Mouse (Mus musculus) lung, embryonic 15.5 days (tissue): Measurements from ENCODE around the gene Apoc4. TPM values are rescaled to one million over a fixed set of nuclear protein-coding genes. Genes with fewer than 3 reads are reported as not detected.

Source experiments
- ATAC-seq: fragments of 200-750 bp; cut with Nextera tagmentation; 2 replicates; pipeline ENCODE4 v1.8.0; 2017; ENCODE audit warnings: moderate number of reproducible peaks, borderline replicate concordance; ENCODE audit not compliant: low FRiP score, low TSS enrichment; ENCODE audit errors: extremely low read depth
- H3K27ac ChIP-seq: fragments of 300-500 bp; sonication (generic); 2 replicates; pipeline ENCODE4 v1.5.1; 2015; ENCODE audit warnings: moderate library complexity, mild to moderate bottlenecking, inconsistent platforms
- H3K27me3 ChIP-seq: fragments of 300-500 bp; sonication (generic); 2 replicates; pipeline ENCODE4 v1.6.1; 2015; ENCODE audit warnings: inconsistent platforms
- H3K36me3 ChIP-seq: fragments of 300-500 bp; sonication (generic); 2 replicates; pipeline ENCODE4 v1.6.1; 2015; ENCODE audit warnings: inconsistent platforms
- H3K4me1 ChIP-seq: fragments of 300-500 bp; sonication (generic); 2 replicates; pipeline ENCODE4 v1.6.1; 2015; ENCODE audit warnings: inconsistent platforms
- H3K4me2 ChIP-seq: fragments of 300-500 bp; sonication (generic); 2 replicates; pipeline ENCODE4 v1.6.1; 2015; ENCODE audit warnings: inconsistent platforms, mild to moderate bottlenecking, moderate library complexity
- H3K4me3 ChIP-seq: fragments of 300-500 bp; sonication (generic); 2 replicates; pipeline ENCODE4 v1.5.1; 2015; ENCODE audit warnings: mild to moderate bottlenecking, inconsistent platforms
- H3K9ac ChIP-seq: fragments of 300-500 bp; sonication (generic); 2 replicates; pipeline ENCODE4 v1.6.1; 2015; ENCODE audit warnings: inconsistent platforms
- H3K9me3 ChIP-seq: fragments of 300-500 bp; sonication (generic); 2 replicates; pipeline ENCODE4 v1.6.1; 2016; ENCODE audit warnings: inconsistent platforms
- WGBS: fragments of 180-500 bp; shearing (Covaris S2); methylation state at CpG from one replicate; pipeline ENCODE4 v1.1.7; 2015; 5-methylcytosine and 5-hydroxymethylcytosine counted together
- polyA plus RNA-seq: library from polyadenylated mRNA; unstranded; fragments of >200 nt; fragmentation: Nextera tagmentation; extraction: Ambion mirVana; gene quantifications from 2 replicates; pipeline ENCODE4 v1.2.1, GENCODE M21; 2015

Apoc4 gene
- polyA plus RNA-seq, 1 experiment from 2014 or later: 0.42 TPM

DNA sequence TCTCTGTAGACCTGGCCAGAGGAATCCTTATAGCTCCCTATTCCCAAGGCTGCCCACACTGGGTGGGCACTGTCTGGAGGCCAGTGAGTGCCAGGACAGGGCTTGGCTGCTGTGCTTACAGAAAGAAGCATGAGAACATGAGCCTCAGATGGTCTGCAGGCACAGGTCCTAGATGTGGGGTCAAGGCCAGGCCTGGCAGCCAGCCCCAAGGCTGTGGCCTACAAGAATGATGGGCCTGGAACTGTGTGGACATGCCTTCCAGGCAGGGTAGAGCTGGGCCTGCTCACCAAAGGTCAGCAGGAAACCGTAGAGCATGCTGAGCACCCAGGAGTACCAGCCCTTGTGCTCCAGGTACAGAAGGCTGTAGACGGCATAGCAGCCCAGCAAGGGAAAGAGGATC is 46.7 kb downstream of the Apoc4 start:
- no peak for ATAC-seq
- no peak overlapping the region for H3K27ac ChIP-seq
- H3K9me3 ChIP-seq: no peaks in the 10 kb centered on the region
- H3K4me1 ChIP-seq: peaks cover 5% of the 10 kb centered on the region; the same call in 1 of the 2 replicates
- no peak overlapping the region for H3K4me2 ChIP-seq
- H3K27me3 ChIP-seq: no peaks in the 10 kb centered on the region
- peaks cover 72% of the 10 kb centered on the region for H3K36me3 ChIP-seq
- H3K4me3 ChIP-seq: no peak overlapping the region
- no peak overlapping the region for H3K9ac ChIP-seq
- 90% methylated on average over 2 of the region's 2 CpGs for WGBS

DNA sequence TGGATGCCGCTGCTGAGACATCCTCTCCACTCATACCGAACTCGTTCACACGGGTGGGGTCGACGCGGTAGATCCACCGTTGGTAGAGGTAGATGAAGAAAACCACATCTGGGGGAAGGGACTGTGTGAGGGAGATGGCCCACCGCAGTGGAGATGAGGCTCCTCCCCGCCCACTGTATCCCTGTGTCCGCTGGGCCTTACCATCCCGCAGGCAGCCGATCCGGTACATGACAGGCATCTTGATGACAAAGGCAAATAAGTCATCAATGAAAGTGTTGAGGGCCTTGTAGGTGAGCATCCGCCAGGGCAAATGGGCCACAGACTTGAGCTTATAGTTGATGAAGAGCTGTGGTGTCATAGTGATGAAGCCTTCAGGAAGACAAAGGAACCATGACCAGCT is 47.4 kb downstream of the Apoc4 start:
- Histone ChIP-seq H3K36me3 (peaks cover 68% of the 10 kb centered on the region), H3K4me3 (no peak overlapping the region), H3K4me2 (no peak overlapping the region), H3K9me3 (no peaks in the 10 kb centered on the region), H3K27ac (no peak overlapping the region), H3K4me1 (peaks cover 7% of the 10 kb centered on the region; the same call in 1 of the 2 replicates), H3K9ac (no peak overlapping the region), H3K27me3 (no peaks in the 10 kb centered on the region)
- ATAC-seq: no peak
- 85% methylated on average over 15 of the region's 15 CpGs for WGBS

DNA sequence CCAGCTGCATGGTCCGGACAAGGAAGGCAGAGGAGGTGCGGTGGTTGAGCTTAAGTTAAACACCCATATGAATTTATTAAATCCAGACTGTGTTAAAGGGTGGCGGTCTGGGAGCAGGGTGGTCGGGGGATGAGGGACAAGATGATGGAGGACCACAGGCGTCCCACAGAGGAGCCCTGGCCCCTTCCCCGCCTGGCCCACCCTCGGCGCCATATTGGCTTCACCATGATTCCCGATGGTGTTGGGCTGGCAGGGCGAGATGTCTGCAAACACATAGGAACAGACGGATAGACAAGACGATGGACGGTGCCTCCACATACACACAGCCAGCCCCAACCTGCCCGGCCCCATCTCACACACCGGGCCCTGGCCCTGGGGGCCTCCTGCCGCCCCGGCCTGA is 48.1 kb downstream of the Apoc4 start:
- Histone ChIP-seq H3K9ac (no peak overlapping the region), H3K4me1 (peaks cover 7% of the 10 kb centered on the region; the same call in 1 of the 2 replicates), H3K36me3 (peaks cover 61% of the 10 kb centered on the region), H3K4me3 (no peak overlapping the region), H3K27ac (no peak overlapping the region), H3K27me3 (no peaks in the 10 kb centered on the region), H3K9me3 (no peaks in the 10 kb centered on the region), H3K4me2 (no peak overlapping the region)
- no peak for ATAC-seq
- WGBS: 80% methylated on average over 17 of the region's 17 CpGs

DNA sequence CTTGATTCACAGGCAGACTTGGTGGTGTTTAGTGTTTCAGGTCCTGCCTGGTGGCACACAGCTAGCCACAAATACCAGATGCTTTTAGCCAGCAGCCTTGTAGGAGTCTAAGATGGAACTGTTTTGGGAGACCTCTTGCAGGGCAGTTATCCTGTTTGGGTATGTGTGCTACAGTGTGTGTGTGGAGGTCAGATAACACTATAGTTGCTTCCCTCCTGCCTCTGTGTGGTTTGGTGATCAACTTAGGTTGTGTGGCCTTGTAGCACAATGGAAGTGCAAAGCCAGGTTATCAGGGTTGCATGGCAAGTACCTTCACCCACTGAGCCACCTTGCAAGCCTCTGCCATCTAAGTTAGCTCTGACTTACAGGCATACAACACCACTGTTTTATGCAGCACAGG is 48.6 kb downstream of the Apoc4 start:
- ATAC-seq: no peak
- Histone ChIP-seq H3K4me1 (peaks cover 10% of the 10 kb centered on the region; the same call in 1 of the 2 replicates), H3K27me3 (no peaks in the 10 kb centered on the region), H3K4me3 (no peak overlapping the region), H3K9ac (no peak overlapping the region), H3K9me3 (no peaks in the 10 kb centered on the region), H3K27ac (no peak overlapping the region), H3K4me2 (no peak overlapping the region), H3K36me3 (peaks cover 56% of the 10 kb centered on the region)

DNA sequence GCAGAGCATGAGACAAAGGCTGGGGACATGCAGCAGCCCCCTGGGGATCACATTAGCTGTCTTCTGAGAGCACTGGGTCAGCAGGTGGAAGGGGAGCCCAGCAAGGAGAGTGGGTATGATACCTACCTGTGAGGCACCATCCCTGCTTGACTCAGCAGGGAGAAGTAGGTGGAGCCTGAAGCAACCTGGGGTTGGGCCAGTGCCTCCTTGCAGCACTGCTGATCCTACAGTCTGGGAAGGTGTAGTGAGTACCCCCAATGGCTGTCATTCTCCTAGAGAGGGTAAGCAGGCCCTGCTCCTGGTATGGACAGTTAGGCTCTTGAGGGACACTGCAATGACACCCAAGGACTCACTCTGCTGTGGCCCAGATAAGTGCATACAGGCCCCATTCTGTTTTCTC is 49.0 kb downstream of the Apoc4 start:
- H3K4me1 ChIP-seq: peaks cover 12% of the 10 kb centered on the region; the same call in 1 of the 2 replicates
- peaks cover 52% of the 10 kb centered on the region for H3K36me3 ChIP-seq
- no peak for ATAC-seq

DNA sequence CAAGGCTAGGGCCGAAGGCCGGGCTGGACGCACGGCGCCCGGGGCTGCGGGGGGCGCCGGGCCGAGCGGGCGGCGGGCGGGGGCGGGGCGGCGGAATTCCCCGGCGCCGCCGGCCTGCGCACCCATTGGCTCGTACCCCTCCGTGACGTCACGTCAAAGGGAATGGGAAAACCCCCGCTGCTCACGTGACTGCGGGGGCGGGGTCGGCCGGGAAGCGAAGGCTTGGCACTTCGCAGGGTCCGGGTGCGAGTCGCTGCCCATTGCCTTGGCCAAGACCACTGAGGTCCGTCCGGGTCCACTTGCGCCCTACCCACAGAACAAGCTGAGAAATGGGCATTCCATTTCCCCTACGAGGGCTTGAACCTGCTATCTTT is 51.9 kb downstream of the Apoc4 start, which contains the start of gene Relb:
Gene Relb (minus strand): TSS at position 78 of the 374 bp plus-strand sequence.
- Histone ChIP-seq H3K9ac (peak within 1 kb of the TSS; percentile 41), H3K27me3 (no peaks in the 10 kb centered on the region), H3K9me3 (no peaks in the 10 kb centered on the region), H3K27ac (peak within 1 kb of the TSS; percentile 91), H3K4me3 (peak within 1 kb of the TSS; percentile 77), H3K4me2 (peak within 1 kb of the TSS; percentile 96), H3K4me1 (peaks cover 12% of the 10 kb centered on the region; the same call in 1 of the 2 replicates), H3K36me3 (peaks cover 24% of the 10 kb centered on the region)
- WGBS: 1% methylated on average over 39 of the region's 41 CpGs
- ATAC-seq: peak; percentile 66; the same call in 1 of the 2 replicates

More for the DNA sequence above, 49.0 kb downstream of the Apoc4 start:
- no peak overlapping the region for H3K4me2 ChIP-seq
- no peaks in the 10 kb centered on the region for H3K27me3 ChIP-seq
- no peak overlapping the region for H3K27ac ChIP-seq
- H3K9ac ChIP-seq: no peak overlapping the region
- H3K4me3 ChIP-seq: no peak overlapping the region
- H3K9me3 ChIP-seq: no peaks in the 10 kb centered on the region

DNA sequence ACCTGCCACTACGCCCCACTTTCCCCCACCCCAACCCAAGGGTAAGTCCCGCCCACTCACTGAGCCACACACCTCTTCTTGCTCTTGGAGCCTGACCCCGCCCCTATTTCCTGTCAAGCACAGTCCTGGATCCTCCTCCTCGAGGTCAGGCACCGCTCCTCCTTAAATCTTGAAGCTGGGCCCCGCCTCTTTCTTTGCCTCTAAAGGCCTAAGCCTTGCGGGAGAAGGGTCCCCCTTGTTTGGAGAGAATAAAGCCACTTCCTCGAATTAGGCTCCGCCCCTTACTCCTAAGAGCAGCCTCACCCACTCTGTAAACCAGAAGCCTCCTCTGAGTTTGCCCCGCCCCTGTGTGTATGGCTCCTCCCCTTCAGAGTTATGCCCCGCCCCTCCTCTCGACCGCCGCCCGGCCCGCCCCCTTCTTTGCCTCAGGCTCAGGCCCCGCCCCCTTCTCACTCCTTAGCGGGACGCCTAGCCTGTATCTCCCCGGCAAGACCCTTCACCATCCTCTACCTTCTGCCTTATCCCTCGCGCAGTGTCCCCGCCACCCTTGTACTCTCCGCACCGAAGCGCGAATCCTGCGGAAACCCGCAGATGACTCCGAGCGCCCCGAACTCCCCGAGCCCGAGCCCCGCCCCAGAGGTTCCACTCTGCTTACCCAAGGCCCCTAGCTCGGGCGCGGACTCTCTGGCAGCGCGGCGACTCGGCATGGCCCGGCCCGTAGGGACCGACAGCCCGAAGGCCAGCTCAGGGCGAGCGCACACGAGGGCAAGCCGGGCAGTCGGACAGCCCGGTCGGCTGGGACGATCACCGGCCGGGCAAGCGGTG is 52.5 kb downstream of the Apoc4 start:
- peaks cover 12% of the 10 kb centered on the region; the same call in 1 of the 2 replicates for H3K4me1 ChIP-seq
- peak overlapping the region; percentile 96 for H3K4me2 ChIP-seq
- WGBS: under 1% methylated on average over 56 of the region's 57 CpGs
- no peaks in the 10 kb centered on the region for H3K9me3 ChIP-seq
- H3K36me3 ChIP-seq: peaks cover 18% of the 10 kb centered on the region
- H3K4me3 ChIP-seq: peak overlapping the region; percentile 77
- peak overlapping the region; percentile 41 for H3K9ac ChIP-seq
- peak; percentile 91 for ATAC-seq
- H3K27ac ChIP-seq: peak overlapping the region; percentile 91
- no peaks in the 10 kb centered on the region for H3K27me3 ChIP-seq

DNA sequence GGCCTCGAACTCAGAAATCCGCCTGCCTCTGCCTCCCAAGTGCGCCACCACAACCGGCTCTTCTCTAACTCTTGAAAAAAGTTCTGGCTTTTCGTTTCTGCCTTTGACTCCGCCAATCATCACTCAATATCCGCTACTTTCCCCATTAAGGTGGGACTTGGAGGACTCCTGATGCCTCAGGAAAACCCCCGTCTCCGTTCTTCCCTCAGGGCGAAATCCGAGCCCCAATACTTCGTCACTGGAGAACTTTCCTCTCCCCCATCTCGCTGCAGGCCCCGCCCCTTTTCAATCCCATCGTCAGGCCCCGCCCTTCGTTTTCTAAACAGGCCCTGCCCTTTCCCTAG is 53.1 kb downstream of the Apoc4 start:
- no peak for ATAC-seq

More for the DNA sequence above, 53.1 kb downstream of the Apoc4 start:
- WGBS: 12% methylated on average over 17 of the region's 17 CpGs
- H3K4me2 ChIP-seq: peak overlapping the region; percentile 96
- peak overlapping the region; percentile 91 for H3K27ac ChIP-seq
- H3K4me1 ChIP-seq: peaks cover 12% of the 10 kb centered on the region; the same call in 1 of the 2 replicates
- H3K9me3 ChIP-seq: no peaks in the 10 kb centered on the region
- peak overlapping the region; percentile 77 for H3K4me3 ChIP-seq
- no peak overlapping the region for H3K9ac ChIP-seq
- peaks cover 12% of the 10 kb centered on the region for H3K36me3 ChIP-seq
- no peaks in the 10 kb centered on the region for H3K27me3 ChIP-seq

Other genes with a start within 250 kb of the Apoc4 start
- 7.9 TPM in 2 replicates for gene Mark4, start 222.7 kb downstream of the Apoc4 start, polyA plus RNA-seq
- 1.4 and 1.7 TPM in 2 replicates for gene Exoc3l2, start 218.1 kb downstream of the Apoc4 start, polyA plus RNA-seq
- 2.0 TPM in 2 replicates for gene Bloc1s3, start 173.1 kb downstream of the Apoc4 start, polyA plus RNA-seq
- gene Trappc6a, start 173.1 kb downstream of the Apoc4 start, polyA plus RNA-seq: 97.8 and 103 TPM in 2 replicates
- 0.20 TPM in 1 of 2 replicates, not detected in the other for gene Nkpd1, start 163.6 kb downstream of the Apoc4 start, polyA plus RNA-seq
- gene Ppp1r37, start 118.4 kb downstream of the Apoc4 start, polyA plus RNA-seq: 23.8 and 24.8 TPM in 2 replicates
- 0.50 and 0.54 TPM in 2 replicates for gene Zfp296, start 104.2 kb downstream of the Apoc4 start, polyA plus RNA-seq
- gene Gemin7, start 103.9 kb downstream of the Apoc4 start, polyA plus RNA-seq: 164 and 183 TPM in 2 replicates
- 46.4 and 51.4 TPM in 2 replicates for gene Clasrp, start 77.0 kb downstream of the Apoc4 start, polyA plus RNA-seq
- 6.8 and 8.8 TPM in 2 replicates for gene Relb, start 52.0 kb downstream of the Apoc4 start, polyA plus RNA-seq
- gene Clptm1, start 16.4 kb downstream of the Apoc4 start, polyA plus RNA-seq: 81.8 and 86.8 TPM in 2 replicates
- 4.0 and 9.5 TPM in 2 replicates for gene Apoc2, start 3.5 kb downstream of the Apoc4 start, polyA plus RNA-seq
- gene Gm44805, start 56 bp downstream of the Apoc4 start, polyA plus RNA-seq: not detected in 2 replicates
- 19.5 and 22.0 TPM in 2 replicates for gene Apoc1, start 11.2 kb upstream of the Apoc4 start, polyA plus RNA-seq
- 458 and 503 TPM in 2 replicates for gene Apoe, start 17.7 kb upstream of the Apoc4 start, polyA plus RNA-seq
- gene Tomm40, start 34.0 kb upstream of the Apoc4 start, polyA plus RNA-seq: 149 and 157 TPM in 2 replicates
- gene Nectin2, start 69.0 kb upstream of the Apoc4 start, polyA plus RNA-seq: 133 and 140 TPM in 2 replicates
- 313 and 345 TPM in 2 replicates for gene Bcam, start 89.5 kb upstream of the Apoc4 start, polyA plus RNA-seq
- gene Cblc, start 115.3 kb upstream of the Apoc4 start, polyA plus RNA-seq: 15.2 and 16.1 TPM in 2 replicates
- gene Bcl3, start 141.3 kb upstream of the Apoc4 start, polyA plus RNA-seq: 4.3 and 4.7 TPM in 2 replicates
- 0.16 TPM in 1 of 2 replicates, not detected in the other for gene Gm19345, start 170.5 kb upstream of the Apoc4 start, polyA plus RNA-seq
- not detected in 2 replicates for gene Ceacam16, start 179.8 kb upstream of the Apoc4 start, polyA plus RNA-seq
- gene Ceacam19, start 206.5 kb upstream of the Apoc4 start, polyA plus RNA-seq: not detected in 2 replicates
- gene Pvr, start 239.7 kb upstream of the Apoc4 start, polyA plus RNA-seq: 19.0 and 22.5 TPM in 2 replicates